Mouse (Mus musculus): ENCODE data around the gene Gm20388.

GRCm38 (mm10) chr8:121391771-121392170, 1481.1 kb downstream of the Gm20388 start:
- no peak for TF ChIP-seq CHD2 (IDR thresholded peaks at IDR 0.05; ENCODE audit: low read depth, low read length)
- TF ChIP-seq ZNF384 (IDR thresholded peaks at IDR 0.05; ENCODE audit: low read depth, low read length) = no peak
- no peak for TF ChIP-seq MAFK (IDR thresholded peaks at IDR 0.05; ENCODE audit: insufficient read depth, low read depth, low read length)
- no peak for TF ChIP-seq ZC3H11A (IDR thresholded peaks at IDR 0.05; ENCODE audit: borderline replicate concordance, low read depth, low read length)
